Mouse (Mus musculus) myocyte (in vitro differentiated cells): Measurements from ENCODE around the gene Fyn. TPM values are rescaled to one million over a fixed set of nuclear protein-coding genes. Genes with fewer than 3 reads are reported as not detected.

Experiments used
- H3K27me3 ChIP-seq: one replicate; pipeline ENCODE4 v1.6.1; 2011; ENCODE audit not compliant: control insufficient read depth, insufficient read depth, insufficient read length
- H3K36me3 ChIP-seq: one replicate; pipeline ENCODE4 v1.6.1; 2011; ENCODE audit not compliant: control insufficient read depth, insufficient read depth
- H3K4me2 ChIP-seq: one replicate; pipeline ENCODE4 v1.6.1; 2011; ENCODE audit warnings: low read depth, control low read depth
- H3K4me3 ChIP-seq: one replicate; pipeline ENCODE4 v1.5.1; 2011; ENCODE audit warnings: mild to moderate bottlenecking, control low read depth, moderate library complexity
- H3K79me2 ChIP-seq: one replicate; pipeline ENCODE4 v1.6.1; 2011; ENCODE audit not compliant: control insufficient read depth, insufficient read depth
- H3ac ChIP-seq: one replicate; pipeline ENCODE4 v1.6.1; 2011; ENCODE audit not compliant: control insufficient read depth, insufficient read length
- CEBPB ChIP-seq: IDR thresholded peaks from 2 replicates; pipeline ENCODE4 v1.6.1; 2011; ENCODE audit warnings: mild to moderate bottlenecking, moderate library complexity; ENCODE audit not compliant: poor library complexity, insufficient read depth, severe bottlenecking
- E2F4 ChIP-seq: IDR thresholded peaks from one replicate; pipeline ENCODE4 v1.6.1; 2011; ENCODE audit warnings: mild to moderate bottlenecking, control low read depth, moderate library complexity; ENCODE audit not compliant: insufficient read depth
- MAX ChIP-seq: IDR thresholded peaks from one replicate; pipeline ENCODE4 v1.6.1; 2011; ENCODE audit warnings: low read depth, mild to moderate bottlenecking, control low read depth
- MYOD1 ChIP-seq, 3 experiments: IDR thresholded peaks; one replicate each; pipeline ENCODE4 v1.6.1; 2011; ENCODE audit warnings: control low read depth in 2 of 3, low read depth in 2 of 3, mild to moderate bottlenecking in 2 of 3, moderate library complexity in 1 of 3; ENCODE audit not compliant: insufficient read length in 2 of 3, control insufficient read depth in 1 of 3
- MYOG ChIP-seq, 3 experiments: IDR thresholded peaks; one replicate each; pipeline ENCODE4 v1.6.1; 2011; ENCODE audit warnings: control low read depth in 2 of 3, low read depth in 2 of 3, mild to moderate bottlenecking in 2 of 3; ENCODE audit not compliant: insufficient read length in 2 of 3, control insufficient read depth in 1 of 3, insufficient read depth in 1 of 3
- POLR2A ChIP-seq: IDR thresholded peaks from one replicate; pipeline ENCODE4 v1.6.1; 2011; ENCODE audit warnings: low read depth, mild to moderate bottlenecking, control low read depth, moderate library complexity; ENCODE audit not compliant: insufficient read length
- POLR2AphosphoS2 ChIP-seq: IDR thresholded peaks from one replicate; pipeline ENCODE4 v1.6.1; 2011; ENCODE audit warnings: low read depth, control low read depth; ENCODE audit not compliant: insufficient read length
- REST ChIP-seq: IDR thresholded peaks from one replicate; pipeline ENCODE4 v1.6.1; 2011; ENCODE audit warnings: mild to moderate bottlenecking, control low read depth, moderate library complexity; ENCODE audit not compliant: insufficient read depth, insufficient read length
- SRF ChIP-seq: IDR thresholded peaks from one replicate; pipeline ENCODE4 v1.6.1; 2011; ENCODE audit warnings: low read depth; ENCODE audit not compliant: control insufficient read depth, insufficient read length
- TCF12 ChIP-seq: IDR thresholded peaks from one replicate; pipeline ENCODE4 v1.6.1; 2011; ENCODE audit warnings: mild to moderate bottlenecking, control low read depth; ENCODE audit not compliant: poor library complexity, insufficient read depth, severe bottlenecking
- TCF3 ChIP-seq: IDR thresholded peaks from one replicate; pipeline ENCODE4 v1.6.1; 2011; ENCODE audit warnings: low read depth, control low read depth; ENCODE audit not compliant: insufficient read length
- USF1 ChIP-seq: IDR thresholded peaks from one replicate; pipeline ENCODE4 v1.6.1; 2011; ENCODE audit warnings: low read depth, mild to moderate bottlenecking, control low read depth, moderate library complexity
- polyA plus RNA-seq: library from polyadenylated mRNA; unstranded; fragments of >200 nt; fragmentation: generic; extraction: Trizol; gene quantifications from one replicate; pipeline ENCODE4 v1.2.1, GENCODE M21; 2012; ENCODE audit warnings: missing spikeins

Fyn gene
- 148 TPM for polyA plus RNA-seq

- TF ChIP-seq TCF3 (no peak), MAX (no peak), CEBPB (no peak), POLR2AphosphoS2 (no peak), POLR2A (no peak), MYOD1 (IDR thresholded peaks at IDR 0.05; ENCODE audit: control insufficient read depth in 1 of 3, insufficient read length in 2 of 3, low read depth in 2 of 3) (no peak), REST (no peak), E2F4 (no peak), TCF12 (no peak), USF1 (no peak), SRF (no peak), MYOG (IDR thresholded peaks at IDR 0.05; ENCODE audit: control insufficient read depth in 1 of 3, insufficient read depth in 1 of 3, insufficient read length in 2 of 3, low read depth in 2 of 3) (no peak)
- H3K27me3 ChIP-seq, result no peaks in the 10 kb centered on the region
Measured at GRCm38 (mm10) chr10:39368572-39369135, at the start of gene Fyn. Fyn (plus strand) TSS chr10:39368855.

GRCm38 (mm10) chr10:39320798-39321622, 47.6 kb upstream of the Fyn start:
- Histone ChIP-seq H3K4me3 (no peak overlapping the region), H3K36me3 (no peaks in the 10 kb centered on the region), H3ac (no peak overlapping the region), H3K79me2 (no peaks in the 10 kb centered on the region), H3K27me3 (no peaks in the 10 kb centered on the region), H3K4me2 (peak overlapping the region; percentile 33)
- TF ChIP-seq MYOD1 (IDR thresholded peaks at IDR 0.05; ENCODE audit: control insufficient read depth in 1 of 3, insufficient read length in 2 of 3, low read depth in 2 of 3) (peak in 1 of 3 experiments; percentile 15), USF1 (no peak), MYOG (IDR thresholded peaks at IDR 0.05; ENCODE audit: control insufficient read depth in 1 of 3, insufficient read depth in 1 of 3, insufficient read length in 2 of 3, low read depth in 2 of 3) (peak in 2 of 3 experiments; percentile 32 to 42), TCF12 (no peak)

More at GRCm38 (mm10) chr10:39368572-39369135, at the start of gene Fyn:
- peaks cover 31% of the 10 kb centered on the region for H3K79me2 ChIP-seq
- peak within 1 kb of the TSS; percentile 97 for H3ac ChIP-seq
- peaks cover 7% of the 10 kb centered on the region for H3K36me3 ChIP-seq
- peak within 1 kb of the TSS; percentile 73 for H3K4me3 ChIP-seq
- H3K4me2 ChIP-seq, result peak within 1 kb of the TSS; percentile 100

GRCm38 (mm10) chr10:39321623-39321985, 47.1 kb upstream of the Fyn start:
- Histone ChIP-seq H3K4me3 (no peak overlapping the region), H3K4me2 (peak overlapping the region; percentile 33), H3ac (no peak overlapping the region), H3K36me3 (no peaks in the 10 kb centered on the region), H3K27me3 (no peaks in the 10 kb centered on the region), H3K79me2 (no peaks in the 10 kb centered on the region)
- TF ChIP-seq MYOG (IDR thresholded peaks at IDR 0.05; ENCODE audit: control insufficient read depth in 1 of 3, insufficient read depth in 1 of 3, insufficient read length in 2 of 3, low read depth in 2 of 3) (no peak), POLR2AphosphoS2 (no peak), MAX (no peak), TCF12 (no peak), E2F4 (no peak), REST (no peak), SRF (no peak)

GRCm38 (mm10) chr10:39322143-39322542, 46.5 kb upstream of the Fyn start:
- no peak overlapping the region for H3K4me3 ChIP-seq
- H3K79me2 ChIP-seq, result no peaks in the 10 kb centered on the region
- no peaks in the 10 kb centered on the region for H3K27me3 ChIP-seq
- no peaks in the 10 kb centered on the region for H3K36me3 ChIP-seq
- peak overlapping the region; percentile 33 for H3K4me2 ChIP-seq
- no peak overlapping the region for H3ac ChIP-seq
- TF ChIP-seq MYOD1 (IDR thresholded peaks at IDR 0.05; ENCODE audit: control insufficient read depth in 1 of 3, insufficient read length in 2 of 3, low read depth in 2 of 3) (peak in 1 of 3 experiments; percentile 57), REST (no peak), MYOG (IDR thresholded peaks at IDR 0.05; ENCODE audit: control insufficient read depth in 1 of 3, insufficient read depth in 1 of 3, insufficient read length in 2 of 3, low read depth in 2 of 3) (no peak), E2F4 (no peak), POLR2A (no peak), USF1 (peak; percentile 72), POLR2AphosphoS2 (no peak), CEBPB (no peak)

GRCm38 (mm10) chr10:39324291-39324690, 44.4 kb upstream of the Fyn start:
- no peak overlapping the region for H3ac ChIP-seq
- H3K79me2 ChIP-seq, result no peaks in the 10 kb centered on the region
- TF ChIP-seq CEBPB (peak; percentile 96), E2F4 (no peak)
- H3K4me2 ChIP-seq, result peak overlapping the region; percentile 19
- no peak overlapping the region for H3K4me3 ChIP-seq
- no peaks in the 10 kb centered on the region for H3K27me3 ChIP-seq
- no peaks in the 10 kb centered on the region for H3K36me3 ChIP-seq
